Mouse (Mus musculus) heart, embryonic 10.5 days (tissue): Measurements from ENCODE around the gene A030005L19Rik. TPM values are rescaled to one million over a fixed set of nuclear protein-coding genes. Genes with fewer than 3 reads are reported as not detected.
"Not testable (repeated sequence)": the region's sequence is repeated elsewhere in the genome, so short reads cannot be mapped to it uniquely, and the experiment has no call there.

Source experiments
- DNase-seq: peaks from one replicate; pipeline ENCODE4 v3.0.0-alpha.2; 2017; ENCODE audit warnings: low spot score
- H3K27ac ChIP-seq: fragments of 300-500 bp; sonication (generic); 2 replicates; pipeline ENCODE4 v1.5.1; 2016; ENCODE audit warnings: mild to moderate bottlenecking
- H3K27me3 ChIP-seq: fragments of 300-500 bp; sonication (generic); 2 replicates; pipeline ENCODE4 v1.6.1; 2016; ENCODE audit warnings: mild to moderate bottlenecking; ENCODE audit not compliant: poor library complexity, insufficient read depth, severe bottlenecking
- H3K36me3 ChIP-seq: fragments of 300-500 bp; sonication (generic); 2 replicates; pipeline ENCODE4 v1.6.1; 2016; ENCODE audit warnings: mild to moderate bottlenecking, moderate library complexity
- H3K4me1 ChIP-seq: fragments of 300-500 bp; sonication (generic); 2 replicates; pipeline ENCODE4 v1.6.1; 2016; ENCODE audit warnings: mild to moderate bottlenecking
- H3K4me3 ChIP-seq: fragments of 300-500 bp; sonication (generic); 2 replicates; pipeline ENCODE4 v1.5.1; 2016; ENCODE audit warnings: mild to moderate bottlenecking, moderate library complexity
- H3K9me3 ChIP-seq: fragments of 300-500 bp; sonication (generic); 2 replicates; pipeline ENCODE4 v1.6.1; 2016; ENCODE audit warnings: mild to moderate bottlenecking, moderate library complexity
- WGBS: fragments of 180-500 bp; shearing (Covaris S2); methylation state at CpG from one replicate; pipeline ENCODE4 v1.1.7; 2016; 5-methylcytosine and 5-hydroxymethylcytosine counted together
- polyA plus RNA-seq: library from polyadenylated mRNA; unstranded; fragments of >200 nt; fragmentation: Nextera tagmentation; extraction: Ambion mirVana; gene quantifications from 2 replicates; pipeline ENCODE4 v1.2.1, GENCODE M21; 2016

Gene A030005L19Rik
- not detected in 2 replicates for polyA plus RNA-seq

DNA sequence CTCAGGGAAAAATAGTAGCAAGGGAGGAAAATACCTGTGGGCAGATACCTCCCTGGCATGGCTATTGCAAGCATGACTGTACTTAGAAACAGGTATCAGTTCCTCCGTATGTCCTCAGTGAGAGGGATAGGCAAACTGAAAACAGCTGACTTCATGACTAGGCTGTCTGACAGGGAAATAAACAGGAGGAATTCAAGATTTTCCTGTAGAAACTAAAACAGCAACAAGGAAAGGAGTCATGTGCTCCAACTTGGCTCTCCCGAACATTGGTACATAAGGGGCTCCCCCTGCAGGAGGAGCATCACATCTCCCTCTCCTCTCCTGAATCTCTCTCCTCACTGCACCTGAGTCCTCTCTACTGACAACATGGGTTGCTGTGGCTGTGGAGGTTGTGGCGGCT, at the start of gene A030005L19Rik:
Gene A030005L19Rik, plus strand, starts transcription at position 301 of the 400 bp plus-strand sequence.
- Histone ChIP-seq H3K4me3 (no peak within 1 kb of the TSS), H3K36me3 (no peaks in the 10 kb centered on the region; the same call in 1 of the 2 replicates), H3K27ac (no peak within 1 kb of the TSS), H3K27me3 (no peaks in the 10 kb centered on the region), H3K4me1 (no peaks in the 10 kb centered on the region), H3K9me3 (no peaks in the 10 kb centered on the region)
- DNase-seq, result no peak
- 91% methylated on average over 3 of the region's 3 CpGs for WGBS

DNA sequence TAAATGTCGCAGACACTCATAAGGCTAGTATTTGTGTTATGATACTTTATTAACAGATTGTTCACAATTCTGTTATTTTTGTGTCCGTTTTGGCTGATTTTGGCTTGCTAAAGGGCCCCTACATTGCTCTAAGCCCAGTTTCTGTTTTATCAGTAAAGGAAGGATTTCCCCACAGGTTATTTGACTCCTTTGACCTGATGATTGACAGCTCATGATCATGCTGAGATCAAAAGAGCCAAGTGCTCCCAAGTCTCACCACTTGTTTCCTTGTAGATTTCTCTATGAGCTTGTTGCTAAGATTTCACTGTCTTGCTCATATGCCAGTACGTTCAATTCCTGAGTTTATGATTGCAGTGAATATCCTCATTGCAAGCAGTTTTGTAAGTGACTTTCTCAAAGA, 42.9 kb upstream of the A030005L19Rik start:
- WGBS, result 76% methylated on average over 3 of the region's 3 CpGs
- Histone ChIP-seq H3K27ac (no peak overlapping the region), H3K27me3 (no peaks in the 10 kb centered on the region), H3K4me1 (peaks cover 9% of the 10 kb centered on the region; the same call in 1 of the 2 replicates), H3K36me3 (peaks cover 21% of the 10 kb centered on the region), H3K4me3 (no peak overlapping the region), H3K9me3 (no peaks in the 10 kb centered on the region)
- DNase-seq, result no peak

DNA sequence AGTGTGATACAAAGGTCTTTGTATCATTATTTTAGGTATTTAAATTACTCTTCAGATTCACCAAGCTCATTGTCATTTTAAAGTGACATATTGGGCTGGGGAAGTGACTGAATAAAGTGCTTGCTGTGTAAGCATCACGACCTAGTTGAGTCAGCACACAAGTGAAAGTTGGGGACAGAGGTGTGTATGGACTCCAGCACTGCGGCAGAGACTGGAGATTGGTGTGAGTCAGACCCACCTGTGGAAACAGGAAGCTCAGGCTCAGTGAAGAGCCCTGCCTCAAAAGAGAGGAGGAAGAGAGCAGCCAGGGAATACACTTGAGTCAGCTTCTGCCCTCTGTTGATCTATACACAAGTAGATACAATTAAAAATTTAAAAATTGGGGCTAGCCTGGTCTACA, 34.0 kb upstream of the A030005L19Rik start:
- no peak overlapping the region for H3K4me3 ChIP-seq
- H3K36me3 ChIP-seq, result peaks cover 49% of the 10 kb centered on the region
- 72% methylated on average over 2 of the region's 2 CpGs for WGBS

DNA sequence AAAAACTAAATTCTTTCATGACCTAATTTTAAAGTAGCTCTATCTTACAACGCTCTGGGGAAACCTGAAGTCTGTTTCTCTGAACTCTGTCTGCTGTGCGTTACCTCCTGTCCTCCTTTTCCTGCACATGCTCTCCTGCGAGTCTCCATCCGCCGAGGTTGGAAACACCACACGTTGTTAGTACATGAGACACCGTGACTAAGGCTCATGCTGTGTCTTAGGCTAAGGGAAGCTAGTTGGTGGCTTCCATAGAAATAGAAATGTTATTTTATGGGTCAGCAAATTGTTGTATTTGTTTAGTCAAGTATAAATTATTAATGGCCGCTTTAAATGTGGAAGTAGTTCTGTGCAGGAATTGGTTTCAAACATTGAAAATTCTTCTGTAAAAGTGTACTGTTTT, 32.9 kb upstream of the A030005L19Rik start:
- Histone ChIP-seq H3K27ac (no peak overlapping the region), H3K27me3 (no peaks in the 10 kb centered on the region), H3K4me3 (no peak overlapping the region), H3K9me3 (no peaks in the 10 kb centered on the region), H3K4me1 (no peaks in the 10 kb centered on the region), H3K36me3 (peaks cover 50% of the 10 kb centered on the region)
- no peak for DNase-seq
- WGBS, result 85% methylated on average over 8 of the region's 8 CpGs

More for the DNA sequence above, 34.0 kb upstream of the A030005L19Rik start:
- no peak for DNase-seq
- Histone ChIP-seq H3K4me1 (no peaks in the 10 kb centered on the region), H3K27me3 (no peaks in the 10 kb centered on the region), H3K27ac (no peak overlapping the region), H3K9me3 (no peaks in the 10 kb centered on the region)

DNA sequence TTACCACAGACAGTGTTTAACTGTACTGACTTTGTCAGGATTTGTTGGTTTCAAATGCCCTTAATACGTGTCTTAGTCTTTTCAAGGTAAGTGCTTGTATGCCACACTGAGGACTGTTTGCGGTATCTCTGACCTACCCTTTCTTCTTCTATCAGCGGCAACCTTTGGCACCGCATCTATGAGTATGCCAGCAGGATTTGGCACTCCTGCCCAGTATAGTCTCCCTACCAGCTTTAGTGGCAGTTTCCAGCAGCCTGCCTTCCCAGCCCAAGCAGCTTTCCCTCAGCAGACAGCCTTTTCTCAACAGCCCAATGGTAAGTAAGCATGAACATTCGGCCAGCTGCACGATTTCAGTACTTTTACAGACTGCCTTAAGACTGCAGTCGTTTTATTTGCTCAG, 19.9 kb upstream of the A030005L19Rik start:
- 95% methylated on average over 7 of the region's 7 CpGs for WGBS
- Histone ChIP-seq H3K27me3 (no peaks in the 10 kb centered on the region), H3K36me3 (peaks cover 54% of the 10 kb centered on the region), H3K9me3 (no peaks in the 10 kb centered on the region), H3K4me1 (no peaks in the 10 kb centered on the region), H3K27ac (no peak overlapping the region), H3K4me3 (no peak overlapping the region)
- no peak for DNase-seq

DNA sequence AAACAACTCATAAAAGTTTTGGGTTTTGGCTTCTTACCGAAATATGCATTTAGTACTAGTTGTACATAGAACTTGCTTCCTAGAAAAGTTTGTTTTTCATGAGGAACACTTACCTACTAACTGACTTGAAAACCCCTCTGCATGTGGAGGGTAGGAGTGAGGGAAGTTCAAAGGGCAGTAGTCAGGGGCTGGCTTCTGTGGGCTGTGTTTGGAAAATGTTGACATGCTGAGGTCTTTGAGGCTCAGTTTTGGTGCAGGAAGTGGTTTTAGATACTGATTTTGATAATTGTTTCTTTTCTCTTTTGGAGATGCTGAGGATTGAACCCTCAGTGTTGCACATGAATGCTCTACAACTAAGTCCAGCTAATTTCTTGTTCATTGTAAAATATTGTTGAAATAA, 12.6 kb upstream of the A030005L19Rik start:
- no peak for DNase-seq
- Histone ChIP-seq H3K27ac (no peak overlapping the region), H3K4me3 (no peak overlapping the region), H3K4me1 (no peaks in the 10 kb centered on the region), H3K9me3 (no peaks in the 10 kb centered on the region), H3K27me3 (no peaks in the 10 kb centered on the region), H3K36me3 (peaks cover 43% of the 10 kb centered on the region)
- WGBS, result 94% methylated on average over 1 of the region's 1 CpGs

DNA sequence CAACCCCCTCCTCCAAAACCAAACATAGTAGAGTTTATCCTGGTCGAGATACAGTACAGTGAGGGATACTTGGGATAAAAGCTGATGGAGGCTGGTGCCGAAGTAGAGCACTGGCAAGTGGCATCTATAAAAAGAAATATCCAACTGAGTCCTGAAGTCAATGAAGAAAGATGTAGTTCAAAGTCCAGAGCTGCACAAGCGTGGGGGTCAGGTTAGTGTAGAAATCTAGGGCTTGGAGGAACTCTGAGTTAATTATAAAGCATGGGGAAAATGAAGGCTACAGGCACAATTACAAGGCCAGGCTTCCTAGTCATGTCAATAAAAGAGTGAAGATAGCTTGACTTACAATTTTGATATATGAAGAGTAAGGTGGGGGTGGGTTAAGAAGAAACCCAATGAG, 11.9 kb upstream of the A030005L19Rik start:
- WGBS, result 91% methylated on average over 3 of the region's 3 CpGs
- DNase-seq, result no peak
- Histone ChIP-seq H3K27me3 (no peaks in the 10 kb centered on the region), H3K36me3 (peaks cover 38% of the 10 kb centered on the region), H3K4me3 (no peak overlapping the region), H3K27ac (no peak overlapping the region), H3K9me3 (no peaks in the 10 kb centered on the region), H3K4me1 (no peaks in the 10 kb centered on the region)

DNA sequence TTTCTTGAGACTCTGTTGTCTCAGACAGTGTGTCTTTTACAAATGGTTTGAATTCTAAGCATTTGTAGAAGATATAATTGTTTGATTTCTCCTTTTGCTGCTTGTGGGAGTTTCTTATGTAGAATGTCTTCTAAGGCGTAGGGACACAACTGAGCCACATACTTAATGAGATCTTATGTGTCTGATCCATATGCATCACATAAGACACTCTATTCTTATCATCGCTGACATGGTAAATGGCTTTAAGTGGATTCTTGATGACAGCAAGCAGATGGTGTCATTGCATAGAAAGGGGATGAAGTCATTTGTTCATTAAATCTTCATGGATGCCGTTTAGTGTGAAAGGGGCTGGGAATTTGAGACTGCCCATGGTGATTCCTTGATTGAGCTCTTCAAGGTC, 7.2 kb upstream of the A030005L19Rik start:
- no peak overlapping the region for H3K4me3 ChIP-seq
- H3K27ac ChIP-seq, result no peak overlapping the region
- H3K4me1 ChIP-seq, result no peaks in the 10 kb centered on the region
- no peaks in the 10 kb centered on the region for H3K9me3 ChIP-seq
- WGBS, result 71% methylated on average over 3 of the region's 3 CpGs
- DNase-seq, result no peak
- H3K36me3 ChIP-seq, result peaks cover 18% of the 10 kb centered on the region
- no peaks in the 10 kb centered on the region for H3K27me3 ChIP-seq

DNA sequence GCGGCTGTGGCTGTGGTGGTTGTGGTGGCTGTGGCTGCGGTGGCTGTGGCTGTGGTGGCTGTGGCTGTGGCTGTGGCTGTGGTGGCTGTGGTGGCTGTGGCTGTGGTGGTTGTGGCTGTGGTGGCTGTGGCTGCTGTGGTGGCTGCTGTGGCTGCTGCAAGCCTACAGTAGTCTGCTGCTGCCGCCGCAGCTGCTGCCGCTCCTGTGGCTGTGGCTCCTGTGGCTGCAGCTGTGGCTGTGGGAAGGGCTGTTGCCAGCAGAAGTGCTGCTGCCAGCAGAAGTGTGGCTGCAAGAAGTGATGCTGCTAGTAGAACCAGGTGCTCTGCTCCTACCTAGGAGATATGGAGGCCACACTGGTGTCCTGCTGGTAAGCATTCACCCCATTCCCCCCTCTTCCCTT, 309 bp downstream of the A030005L19Rik start:
- DNase-seq, H3K27ac ChIP-seq, H3K36me3 ChIP-seq, H3K4me1 ChIP-seq, H3K27me3 ChIP-seq, H3K9me3 ChIP-seq, H3K4me3 ChIP-seq: not testable (repeated sequence)
- whole genome bisulfite sequencing, result 94% methylated on average over 5 of the region's 5 CpGs

DNA sequence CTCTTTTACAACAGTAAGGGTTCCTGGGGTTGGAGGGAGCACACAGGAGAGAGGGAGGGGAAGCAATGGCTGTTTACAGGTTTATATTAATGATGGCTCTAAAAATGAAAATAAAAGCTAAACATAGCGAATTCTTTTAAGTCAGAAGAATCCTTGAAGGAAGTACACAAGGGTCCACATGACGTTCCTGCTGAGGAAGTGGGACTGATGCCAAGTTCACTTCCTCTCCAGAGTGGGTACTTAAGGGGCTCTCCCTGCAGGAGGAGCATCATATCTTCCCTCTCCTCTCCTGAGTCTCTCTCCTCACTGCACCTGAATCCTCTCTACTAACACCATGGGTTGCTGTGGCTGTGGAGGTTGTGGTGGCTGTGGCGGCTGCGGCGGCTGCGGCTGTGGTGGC, 11.5 kb downstream of the A030005L19Rik start, which contains the start of gene A030014E15Rik:
Gene A030014E15Rik, plus strand, starts transcription at position 268 of the 400 bp plus-strand sequence.
- WGBS, result 89% methylated on average over 6 of the region's 6 CpGs
- Histone ChIP-seq H3K27ac (no peak within 1 kb of the TSS), H3K27me3 (no peaks in the 10 kb centered on the region), H3K4me3 (no peak within 1 kb of the TSS), H3K9me3 (no peaks in the 10 kb centered on the region), H3K36me3 (no peaks in the 10 kb centered on the region), H3K4me1 (no peaks in the 10 kb centered on the region)
- DNase-seq, result no peak

DNA sequence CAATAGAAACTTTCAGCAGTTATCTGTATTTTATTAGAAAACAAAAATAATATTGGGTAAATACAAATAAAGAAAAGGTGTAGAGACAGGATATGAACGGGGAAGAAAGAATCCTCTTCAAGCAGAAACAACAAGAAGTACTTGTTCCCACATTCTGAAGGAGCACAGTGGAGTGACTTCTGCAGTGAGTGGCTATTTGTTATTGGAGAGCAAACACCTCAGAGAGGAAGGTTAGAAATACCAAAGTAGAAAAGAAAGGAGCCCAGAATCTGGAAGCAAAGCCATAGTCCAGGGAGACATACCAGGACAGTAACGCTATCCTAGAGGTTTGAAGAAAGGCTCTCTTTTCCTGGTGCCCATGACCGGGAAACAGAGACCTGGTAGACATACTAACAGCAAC, 17.4 kb downstream of the A030005L19Rik start:
- not testable (repeated sequence) for H3K27ac ChIP-seq, H3K4me1 ChIP-seq, H3K36me3 ChIP-seq, H3K9me3 ChIP-seq, H3K27me3 ChIP-seq, H3K4me3 ChIP-seq, DNase-seq
- WGBS, result 90% methylated on average over 3 of the region's 3 CpGs

DNA sequence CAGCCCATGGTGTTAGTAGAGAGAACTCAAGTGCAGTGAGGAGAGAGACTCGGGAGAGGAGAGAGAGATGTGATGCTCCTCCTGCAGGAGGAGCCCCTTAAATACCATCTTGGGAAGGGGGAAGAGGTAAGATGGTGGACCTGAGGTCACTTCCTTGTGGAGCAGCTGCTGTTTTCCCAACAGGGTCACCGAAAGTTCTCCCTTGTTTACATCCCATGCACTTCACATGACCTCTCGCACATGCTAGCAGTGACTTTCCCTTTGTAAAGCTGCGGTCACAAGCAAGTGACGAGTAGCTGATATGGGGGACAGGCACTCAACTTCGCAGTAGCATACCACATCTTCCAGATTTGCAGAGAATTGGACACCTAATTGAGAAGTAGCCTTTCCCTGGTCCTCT, 18.2 kb downstream of the A030005L19Rik start, which contains the start of gene Gm6217:
Gene Gm6217, minus strand, starts transcription at position 74 of the 400 bp plus-strand sequence.
- H3K4me1 ChIP-seq, H3K27me3 ChIP-seq, H3K36me3 ChIP-seq, DNase-seq, H3K9me3 ChIP-seq, H3K4me3 ChIP-seq, H3K27ac ChIP-seq: not testable (repeated sequence)
- WGBS, result no CpG with 5 or more reads among the region's 6 CpGs

DNA sequence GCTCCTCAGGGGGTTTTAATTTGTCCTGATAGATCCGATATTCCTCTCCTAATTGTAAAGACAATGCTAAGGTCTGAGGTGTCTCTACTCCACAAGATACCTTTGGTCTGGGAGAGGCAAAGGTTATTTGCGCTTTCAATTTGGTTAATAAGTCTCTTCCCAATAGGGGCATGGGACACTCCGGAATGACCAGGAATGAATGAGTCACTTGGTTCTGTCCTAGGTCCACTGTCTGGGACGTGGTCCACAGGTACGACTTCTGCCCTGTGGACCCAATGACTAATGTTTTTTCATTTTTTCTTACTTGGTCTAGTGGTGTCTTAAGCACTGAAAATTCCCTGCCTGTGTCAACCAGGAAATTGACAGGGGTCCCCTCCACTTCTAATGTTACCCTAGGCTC, 25.5 kb downstream of the A030005L19Rik start:
- Histone ChIP-seq H3K36me3 (no peaks in the 10 kb centered on the region), H3K27ac (no peak overlapping the region), H3K4me3 (no peak overlapping the region), H3K27me3 (no peaks in the 10 kb centered on the region), H3K9me3 (no peaks in the 10 kb centered on the region), H3K4me1 (no peaks in the 10 kb centered on the region)
- 86% methylated on average over 5 of the region's 5 CpGs for WGBS
- DNase-seq, result no peak

DNA sequence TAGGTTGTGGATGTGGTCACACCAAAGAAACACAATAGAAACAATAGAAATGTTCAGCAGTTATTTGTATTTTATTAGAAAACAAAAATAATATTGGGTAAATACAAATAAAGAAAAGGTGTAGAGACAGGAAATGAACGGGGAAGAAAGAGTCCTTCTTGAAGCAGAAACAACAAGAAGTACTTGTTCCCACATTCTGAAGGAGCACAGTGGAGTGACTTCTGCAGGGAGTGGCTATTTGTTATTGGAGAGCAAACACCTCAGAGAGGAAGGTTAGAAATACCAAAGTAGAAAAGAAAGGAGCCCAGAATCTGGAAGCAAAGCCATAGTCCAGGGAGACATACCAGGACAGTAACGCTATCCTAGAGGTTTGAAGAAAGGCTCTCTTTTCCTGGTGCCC, 29.4 kb downstream of the A030005L19Rik start:
- not testable (repeated sequence) for H3K4me3 ChIP-seq, H3K27ac ChIP-seq, H3K9me3 ChIP-seq, H3K4me1 ChIP-seq, H3K27me3 ChIP-seq, H3K36me3 ChIP-seq, DNase-seq
- 91% methylated on average over 2 of the region's 2 CpGs for WGBS
